Mouse (Mus musculus): Measurements from ENCODE around the gene Zswim3. TPM values are rescaled to one million over a fixed set of nuclear protein-coding genes. Genes with fewer than 3 reads are reported as not detected.

Gene Zswim3
- polyA plus RNA-seq, 1 experiment from 2014 or later = 11.3 TPM

GRCm38 (mm10) chr2:164785481-164786387, 19.2 kb upstream of the Zswim3 start, which contains the start of gene Snx21:
Gene Snx21, plus strand, starts transcription at chr2:164785823.
- H3K27ac ChIP-seq (replicated peaks; ENCODE audit: low read depth, low read length) = no peak within 1 kb of the TSS
- no peaks in the 10 kb centered on the region for H3K9me3 ChIP-seq (replicated peaks; ENCODE audit: control insufficient read depth, low read length)
- H3K4me3 ChIP-seq (ENCODE audit: low read depth, low read length) = peak within 1 kb of the TSS; percentile 66
- H3K9ac ChIP-seq (replicated peaks; ENCODE audit: low read length) = peak within 1 kb of the TSS; percentile 75
- ATAC-seq (replicated peaks; ENCODE audit: insufficient number of reproducible peaks, low FRiP score, low TSS enrichment, low read depth) (peak; percentile 83), DNase-seq (ENCODE audit: low spot score) (peak; percentile 91)
- H3K4me2 ChIP-seq (ENCODE audit: low read depth, low read length) = peak within 1 kb of the TSS; percentile 98
- H3K4me1 ChIP-seq (ENCODE audit: control insufficient read depth, insufficient read depth, low read length) = no peaks in the 10 kb centered on the region
- no peaks in the 10 kb centered on the region for H3K27me3 ChIP-seq (ENCODE audit: control insufficient read depth, insufficient read depth, low read length)
- under 1% methylated on average over 74 of the region's 89 CpGs for WGBS
- H3K36me3 ChIP-seq (replicated peaks; ENCODE audit: control insufficient read depth, insufficient read depth, low read depth, low read length) = no peaks in the 10 kb centered on the region

GRCm38 (mm10) chr2:164786388-164786885, 18.5 kb upstream of the Zswim3 start:
- H3K27ac ChIP-seq (replicated peaks; ENCODE audit: low read depth, low read length) = no peak overlapping the region
- WGBS = 7% methylated on average over 15 of the region's 15 CpGs
- ATAC-seq (replicated peaks; ENCODE audit: insufficient number of reproducible peaks, low FRiP score, low TSS enrichment, low read depth) (no peak), DNase-seq (ENCODE audit: low spot score) (peak; percentile 26)
- H3K27me3 ChIP-seq (ENCODE audit: control insufficient read depth, insufficient read depth, low read length) = no peaks in the 10 kb centered on the region
- H3K4me2 ChIP-seq (ENCODE audit: low read depth, low read length) = peak overlapping the region; percentile 98
- H3K9me3 ChIP-seq (replicated peaks; ENCODE audit: control insufficient read depth, low read length) = no peaks in the 10 kb centered on the region
- H3K36me3 ChIP-seq (replicated peaks; ENCODE audit: control insufficient read depth, insufficient read depth, low read depth, low read length) = no peaks in the 10 kb centered on the region
- peak overlapping the region; percentile 66 for H3K4me3 ChIP-seq (ENCODE audit: low read depth, low read length)
- no peaks in the 10 kb centered on the region for H3K4me1 ChIP-seq (ENCODE audit: control insufficient read depth, insufficient read depth, low read length)
- peak overlapping the region; percentile 75 for H3K9ac ChIP-seq (replicated peaks; ENCODE audit: low read length)

GRCm38 (mm10) chr2:164787032-164787431, 17.9 kb upstream of the Zswim3 start:
- Histone ChIP-seq H3K4me3 (ENCODE audit: low read depth, low read length) (no peak overlapping the region), H3K4me2 (ENCODE audit: low read depth, low read length) (no peak overlapping the region; the same call in 1 of the 2 replicates), H3K9ac (replicated peaks; ENCODE audit: low read length) (no peak overlapping the region), H3K9me3 (replicated peaks; ENCODE audit: control insufficient read depth, low read length) (no peaks in the 10 kb centered on the region), H3K27me3 (ENCODE audit: control insufficient read depth, insufficient read depth, low read length) (no peaks in the 10 kb centered on the region), H3K4me1 (ENCODE audit: control insufficient read depth, insufficient read depth, low read length) (no peaks in the 10 kb centered on the region), H3K27ac (replicated peaks; ENCODE audit: low read depth, low read length) (no peak overlapping the region), H3K36me3 (replicated peaks; ENCODE audit: control insufficient read depth, insufficient read depth, low read depth, low read length) (no peaks in the 10 kb centered on the region; the same call in 1 of the 2 replicates)
- ATAC-seq (replicated peaks; ENCODE audit: insufficient number of reproducible peaks, low FRiP score, low TSS enrichment, low read depth) = no peak
- no peak for DNase-seq (ENCODE audit: low spot score)
- 77% methylated on average over 3 of the region's 3 CpGs for WGBS

- Histone ChIP-seq H3K27me3 (ENCODE audit: control insufficient read depth, insufficient read depth, low read length) (no peaks in the 10 kb centered on the region), H3K4me3 (ENCODE audit: low read depth, low read length) (no peak overlapping the region), H3K4me1 (ENCODE audit: control insufficient read depth, insufficient read depth, low read length) (no peaks in the 10 kb centered on the region), H3K9ac (replicated peaks; ENCODE audit: low read length) (no peak overlapping the region), H3K27ac (replicated peaks; ENCODE audit: low read depth, low read length) (no peak overlapping the region), H3K4me2 (ENCODE audit: low read depth, low read length) (no peak overlapping the region), H3K36me3 (replicated peaks; ENCODE audit: control insufficient read depth, insufficient read depth, low read depth, low read length) (no peaks in the 10 kb centered on the region; the same call in 1 of the 2 replicates), H3K9me3 (replicated peaks; ENCODE audit: control insufficient read depth, low read length) (no peaks in the 10 kb centered on the region)
- 73% methylated on average over 10 of the region's 10 CpGs for WGBS
- no peak for DNase-seq (ENCODE audit: low spot score)
- no peak for ATAC-seq (replicated peaks; ENCODE audit: insufficient number of reproducible peaks, low FRiP score, low TSS enrichment, low read depth)
Observed at GRCm38 (mm10) chr2:164787779-164788178, 17.1 kb upstream of the Zswim3 start.

- H3K4me2 ChIP-seq (ENCODE audit: low read depth, low read length) = no peak overlapping the region
- H3K4me1 ChIP-seq (ENCODE audit: control insufficient read depth, insufficient read depth, low read length) = no peaks in the 10 kb centered on the region
- no peaks in the 10 kb centered on the region for H3K27me3 ChIP-seq (ENCODE audit: control insufficient read depth, insufficient read depth, low read length)
- H3K27ac ChIP-seq (replicated peaks; ENCODE audit: low read depth, low read length) = no peak overlapping the region
- no peaks in the 10 kb centered on the region for H3K9me3 ChIP-seq (replicated peaks; ENCODE audit: control insufficient read depth, low read length)
- H3K4me3 ChIP-seq (ENCODE audit: low read depth, low read length) = no peak overlapping the region
- H3K9ac ChIP-seq (replicated peaks; ENCODE audit: low read length) = no peak overlapping the region
- WGBS = 70% methylated on average over 4 of the region's 4 CpGs
- ATAC-seq (replicated peaks; ENCODE audit: insufficient number of reproducible peaks, low FRiP score, low TSS enrichment, low read depth) = no peak
- H3K36me3 ChIP-seq (replicated peaks; ENCODE audit: control insufficient read depth, insufficient read depth, low read depth, low read length) = no peaks in the 10 kb centered on the region; the same call in 1 of the 2 replicates
- DNase-seq (ENCODE audit: low spot score) = no peak
Observed at GRCm38 (mm10) chr2:164788411-164788810, 16.5 kb upstream of the Zswim3 start.

GRCm38 (mm10) chr2:164790451-164790850, 14.4 kb upstream of the Zswim3 start:
- Histone ChIP-seq H3K9me3 (replicated peaks; ENCODE audit: control insufficient read depth, low read length) (no peaks in the 10 kb centered on the region), H3K4me3 (ENCODE audit: low read depth, low read length) (no peak overlapping the region), H3K27ac (replicated peaks; ENCODE audit: low read depth, low read length) (no peak overlapping the region), H3K9ac (replicated peaks; ENCODE audit: low read length) (no peak overlapping the region), H3K36me3 (replicated peaks; ENCODE audit: control insufficient read depth, insufficient read depth, low read depth, low read length) (peaks cover 4% of the 10 kb centered on the region), H3K27me3 (ENCODE audit: control insufficient read depth, insufficient read depth, low read length) (no peaks in the 10 kb centered on the region), H3K4me2 (ENCODE audit: low read depth, low read length) (no peak overlapping the region), H3K4me1 (ENCODE audit: control insufficient read depth, insufficient read depth, low read length) (no peaks in the 10 kb centered on the region)
- ATAC-seq (replicated peaks; ENCODE audit: insufficient number of reproducible peaks, low FRiP score, low TSS enrichment, low read depth) (no peak), DNase-seq (ENCODE audit: low spot score) (no peak)
- WGBS = 78% methylated on average over 4 of the region's 4 CpGs

- ATAC-seq (replicated peaks; ENCODE audit: insufficient number of reproducible peaks, low FRiP score, low TSS enrichment, low read depth) (no peak), DNase-seq (ENCODE audit: low spot score) (no peak)
- no peak overlapping the region for H3K4me2 ChIP-seq (ENCODE audit: low read depth, low read length)
- no peaks in the 10 kb centered on the region for H3K27me3 ChIP-seq (ENCODE audit: control insufficient read depth, insufficient read depth, low read length)
- no peak overlapping the region for H3K27ac ChIP-seq (replicated peaks; ENCODE audit: low read depth, low read length)
- peaks cover 4% of the 10 kb centered on the region for H3K36me3 ChIP-seq (replicated peaks; ENCODE audit: control insufficient read depth, insufficient read depth, low read depth, low read length)
- no peak overlapping the region for H3K4me3 ChIP-seq (ENCODE audit: low read depth, low read length)
- H3K9me3 ChIP-seq (replicated peaks; ENCODE audit: control insufficient read depth, low read length) = no peaks in the 10 kb centered on the region
- 93% methylated on average over 18 of the region's 18 CpGs for WGBS
- no peak overlapping the region for H3K9ac ChIP-seq (replicated peaks; ENCODE audit: low read length)
- H3K4me1 ChIP-seq (ENCODE audit: control insufficient read depth, insufficient read depth, low read length) = no peaks in the 10 kb centered on the region
Observed at GRCm38 (mm10) chr2:164791841-164792261, 13.0 kb upstream of the Zswim3 start.

All from embryonic facial prominence, embryonic 11.5 days (tissue).